Mouse (Mus musculus): ENCODE data around the gene Cdh19.

- TF ChIP-seq EP300 (IDR thresholded peaks at IDR 0.05; ENCODE audit: low read length) (no peak), CHD1 (IDR thresholded peaks at IDR 0.05; ENCODE audit: low read depth, low read length) (no peak), MXI1 (IDR thresholded peaks at IDR 0.05; ENCODE audit: low read depth, low read length) (no peak), KAT2A (IDR thresholded peaks at IDR 0.05; ENCODE audit: insufficient replicate concordance, low read length) (no peak), BHLHE40 (IDR thresholded peaks at IDR 0.05; ENCODE audit: low read depth, low read length) (no peak), POLR2A (IDR thresholded peaks at IDR 0.05; ENCODE audit: low read depth, low read length) (no peak), CTCF (conservative IDR thresholded peaks at IDR 0.05 in 1 of 2, IDR thresholded peaks at IDR 0.05 in 1 of 2; ENCODE audit: low read depth in 2 of 2, low read length in 2 of 2) (no peak), MAX (IDR thresholded peaks at IDR 0.05; ENCODE audit: low read length) (no peak)
Measured at GRCm38 (mm10) chr1:110989824-110990223, 12.4 kb upstream of the Cdh19 start.
